Mouse (Mus musculus) hindlimb bud, embryonic 11.5 days (tissue): ENCODE data around the gene Cmah.
"Not testable (repeated sequence)": the region's sequence is repeated elsewhere in the genome, so short reads cannot be mapped to it uniquely, and the experiment has no call there.

Source experiments
- DNase-seq: peaks from one replicate; pipeline ENCODE4 v3.0.0-alpha.2; 2012; ENCODE audit warnings: low read depth, low spot score; ENCODE audit errors: extremely low spot score

The Cmah gene

GRCm38 (mm10) chr13:24339907-24340306 is 12.7 kb downstream of the Cmah start:
- DNase-seq, result no peak

GRCm38 (mm10) chr13:24340462-24340861 is 13.3 kb downstream of the Cmah start:
- DNase-seq, result no peak

DNA sequence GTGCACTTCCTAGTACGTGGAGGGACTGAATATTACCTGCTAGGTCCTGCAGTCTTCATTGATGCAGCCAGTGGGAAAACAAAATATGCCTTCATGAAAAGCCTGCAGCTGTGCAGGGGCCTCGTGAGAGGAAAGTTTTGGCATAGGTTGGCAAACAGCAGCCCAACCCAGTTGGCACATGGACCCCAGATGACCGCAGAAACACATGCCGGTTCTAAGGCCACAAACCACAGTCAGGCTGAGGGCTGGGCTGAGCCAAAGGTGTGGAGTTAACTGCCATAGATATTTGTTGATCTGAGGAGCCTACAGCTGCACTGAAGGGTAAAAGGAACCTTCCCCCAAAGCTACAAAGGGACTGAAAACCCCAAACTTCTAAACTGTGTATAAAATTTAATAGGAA is 14.9 kb downstream of the Cmah start:
- no peak for DNase-seq

- no peak for DNase-seq
These were observed 25.8 kb downstream of the Cmah start for GRCm38 (mm10) chr13:24353004-24353403.

DNA sequence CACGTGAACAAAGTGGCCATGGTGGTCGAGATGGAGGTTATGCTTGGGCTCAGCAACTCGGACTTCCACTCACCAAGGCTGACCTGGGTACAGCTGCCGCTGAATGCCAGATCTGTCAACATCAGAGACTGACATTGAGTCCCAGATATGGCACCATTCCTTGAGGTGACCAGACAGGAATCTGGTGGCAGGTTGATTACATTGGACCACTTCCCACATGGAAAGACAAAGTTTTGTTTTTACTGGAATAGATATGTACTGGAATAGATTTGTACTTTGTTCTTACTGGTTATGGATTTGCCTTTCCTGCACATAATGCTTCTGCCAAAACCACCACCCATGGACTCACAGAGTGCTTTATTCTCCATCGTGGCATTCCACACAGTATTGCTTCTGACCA is 27.5 kb downstream of the Cmah start:
- no peak for DNase-seq

- no peak for DNase-seq
These were observed 32.0 kb downstream of the Cmah start for GRCm38 (mm10) chr13:24359181-24359580.

GRCm38 (mm10) chr13:24365191-24365590 is 38.0 kb downstream of the Cmah start:
- no peak for DNase-seq

GRCm38 (mm10) chr13:24372893-24373599 is 45.8 kb downstream of the Cmah start:
- no peak for DNase-seq

- DNase-seq, result not testable (repeated sequence)
These were observed 47.4 kb downstream of the Cmah start for GRCm38 (mm10) chr13:24374606-24375005.

- no peak for DNase-seq
These were observed 48.4 kb downstream of the Cmah start for GRCm38 (mm10) chr13:24375320-24376203.

DNA sequence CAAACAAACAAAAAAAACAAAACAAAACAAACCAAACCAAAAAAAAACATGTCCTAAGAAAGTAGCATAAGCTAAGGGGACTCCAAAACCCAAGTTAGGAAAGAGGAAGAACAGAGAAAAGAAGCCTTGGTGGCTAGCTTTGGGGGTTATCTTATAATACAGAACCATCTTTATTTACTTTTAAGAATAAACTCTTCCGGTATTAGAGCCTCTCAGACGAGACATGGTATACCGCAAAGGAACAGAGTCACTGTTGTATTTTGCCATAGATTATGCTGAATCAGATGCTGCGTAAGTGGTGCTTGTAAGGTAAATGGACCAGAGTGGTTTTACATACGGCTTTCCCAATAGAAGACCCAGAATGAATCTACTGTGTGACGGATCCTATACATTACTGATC is 53.5 kb downstream of the Cmah start:
- DNase-seq, result no peak

- DNase-seq, result no peak
These were observed 56.7 kb downstream of the Cmah start for GRCm38 (mm10) chr13:24383885-24384284.

GRCm38 (mm10) chr13:24391892-24392291 is 64.7 kb downstream of the Cmah start:
- no peak for DNase-seq

DNA sequence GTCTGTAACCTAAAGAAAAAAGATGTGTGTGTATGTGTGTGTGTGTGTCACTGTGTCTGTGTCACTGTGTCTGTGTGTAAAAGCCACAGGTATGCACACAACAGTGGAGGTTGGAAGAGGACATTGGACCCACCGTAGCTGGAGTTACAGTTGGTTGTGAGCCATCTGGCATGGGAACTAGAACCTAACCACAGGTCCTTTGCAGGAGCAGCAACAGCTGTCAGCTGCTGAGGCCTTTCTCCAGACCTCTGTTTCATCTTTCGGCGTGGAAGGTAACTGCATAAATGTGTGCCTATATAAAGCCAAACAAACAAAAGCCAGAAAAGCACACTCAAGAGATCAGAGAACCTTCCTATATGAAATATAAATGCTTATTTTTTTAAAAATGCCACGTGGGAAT is 65.5 kb downstream of the Cmah start:
- DNase-seq, result no peak

- no peak for DNase-seq
These were observed 65.9 kb downstream of the Cmah start for GRCm38 (mm10) chr13:24393055-24393454.

DNA sequence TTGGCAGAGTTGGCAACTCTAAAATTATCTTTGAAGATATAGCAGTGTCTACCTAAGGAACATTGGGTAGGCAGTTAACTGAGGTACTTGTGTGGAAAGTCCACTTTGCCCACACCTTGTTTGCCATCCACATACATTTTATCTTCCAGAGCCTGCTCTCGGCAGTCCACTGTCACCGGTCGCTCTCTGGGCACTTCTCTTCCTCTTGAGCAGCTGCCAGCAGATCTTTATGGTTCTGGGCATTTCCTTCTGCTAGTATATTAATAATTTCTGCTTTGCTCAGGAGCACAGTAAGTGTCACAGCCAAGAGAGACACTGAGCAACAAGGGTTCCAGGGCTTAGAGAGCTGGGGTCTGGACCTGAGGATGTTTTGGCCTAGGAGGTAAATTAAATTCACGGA is 68.6 kb downstream of the Cmah start:
- DNase-seq, result no peak

DNA sequence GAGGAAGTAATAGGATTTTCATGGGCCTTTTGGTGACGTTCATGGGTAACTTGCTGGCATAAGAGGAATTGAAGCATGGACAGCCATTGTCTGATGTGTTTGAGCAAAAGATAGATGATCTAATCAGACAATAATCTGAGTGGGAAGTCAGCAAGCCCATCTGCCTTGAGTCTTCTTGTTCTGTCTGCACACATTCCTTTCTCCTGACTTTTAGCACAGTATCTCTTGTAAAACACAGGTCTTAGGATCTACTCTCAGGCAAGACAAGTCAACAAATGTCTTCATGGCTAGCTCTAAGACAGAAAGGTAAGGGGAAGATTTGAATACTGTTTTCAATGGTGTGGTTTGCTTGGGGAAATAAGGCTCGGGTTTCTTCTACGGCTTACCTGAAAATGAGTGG is 70.0 kb downstream of the Cmah start:
- no peak for DNase-seq

GRCm38 (mm10) chr13:24398488-24398887 is 71.3 kb downstream of the Cmah start:
- DNase-seq, result no peak

DNA sequence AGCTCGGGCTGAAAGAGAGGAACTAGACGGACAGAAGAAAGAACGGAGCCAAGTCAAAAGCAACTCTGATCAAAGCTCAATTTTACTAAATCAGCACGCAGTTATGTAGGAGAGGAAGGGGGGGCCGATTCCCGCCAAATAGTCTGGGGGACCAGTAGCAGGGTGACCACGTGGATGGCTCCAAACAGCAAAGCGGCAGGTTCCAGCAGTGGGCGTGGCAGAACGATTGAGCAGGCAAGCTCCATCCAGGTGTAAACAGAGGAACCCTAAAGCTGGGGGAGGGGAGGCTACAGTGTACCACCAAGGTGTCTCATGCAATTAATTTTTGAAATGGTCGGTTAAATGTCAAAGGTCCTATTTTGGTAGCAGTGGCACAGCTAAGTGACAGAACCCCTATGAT is 74.6 kb downstream of the Cmah start:
- DNase-seq, result not testable (repeated sequence)

DNA sequence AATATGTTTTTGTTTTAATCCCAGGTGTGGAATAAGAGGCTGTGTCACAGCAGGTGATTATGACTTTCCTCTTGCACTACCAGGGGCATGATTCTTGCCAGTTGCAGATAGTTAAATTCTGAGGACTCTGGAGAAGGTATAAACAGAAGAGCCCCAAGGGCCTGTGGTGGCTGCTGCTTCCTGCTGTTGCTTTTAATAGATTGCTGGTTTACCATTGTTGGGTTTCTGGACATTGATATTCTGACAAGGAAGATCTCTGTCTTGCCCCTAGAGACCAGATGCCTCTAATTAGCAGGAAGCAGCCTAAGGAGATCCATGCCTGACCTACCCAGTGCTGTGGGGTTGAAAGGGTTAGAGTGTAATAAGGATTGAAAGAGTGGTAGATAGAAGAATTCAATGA is 75.8 kb downstream of the Cmah start:
- no peak for DNase-seq

DNA sequence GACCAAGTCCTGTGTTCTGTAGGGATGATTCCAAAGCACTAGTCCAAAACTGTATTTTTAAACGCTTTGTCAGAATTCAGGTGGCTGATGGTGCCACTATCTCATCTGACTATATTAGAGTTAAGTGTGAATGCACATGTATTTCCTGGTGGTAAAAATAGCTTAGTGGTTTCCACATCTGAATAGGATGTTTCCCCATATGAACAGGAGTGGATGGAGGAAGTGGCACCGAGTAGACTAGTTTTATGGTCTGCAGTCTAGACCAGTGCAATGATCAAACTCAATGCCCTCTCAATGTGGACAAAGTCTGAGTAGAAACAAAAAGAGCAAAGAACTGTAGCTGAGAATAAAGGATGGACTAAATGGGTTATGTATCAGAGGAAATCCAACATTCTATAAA is 79.6 kb downstream of the Cmah start:
- DNase-seq, result no peak

GRCm38 (mm10) chr13:24414635-24415206 is 87.5 kb downstream of the Cmah start:
- DNase-seq, result no peak
